ENCODE assay signal across 23 mouse cellular contexts in genomic region chr8:74927940-74928339, GRCm38 (mm10). TPM values are rescaled to one million over a fixed set of nuclear protein-coding genes. Genes with fewer than 3 reads are reported as not detected.
"Had no signal": no experiment of that assay in that cellular context is flagged by ENCODE, and none has a peak within 500 bp of the region (broad histone marks: within the 10 kb centered on the region; RNA-seq: fewer than 3 reads in every experiment).

No protein-coding gene starts in this region.

- H3K36me3 ChIP-seq: limb, embryonic 10.5 days; limb, embryonic 13.5 days; liver, embryonic 12.5 days; liver, embryonic 15.5 days; lung, embryonic 15.5 days; midbrain, embryonic 12.5 days; neural tube, embryonic 13.5 days; stomach, embryonic 15.5 days had no signal

- H3K9ac ChIP-seq: limb, embryonic 13.5 days; liver, embryonic 12.5 days; liver, embryonic 15.5 days; lung, embryonic 15.5 days; midbrain, embryonic 12.5 days; neural tube, embryonic 13.5 days; stomach, embryonic 15.5 days had no signal

- H3K27me3 ChIP-seq: limb, embryonic 13.5 days; liver, embryonic 12.5 days; liver, embryonic 15.5 days; lung, embryonic 15.5 days; midbrain, embryonic 12.5 days; neural tube, embryonic 13.5 days; stomach, embryonic 15.5 days had no signal

- H3K27ac ChIP-seq: limb, embryonic 10.5 days; limb, embryonic 13.5 days; liver, embryonic 12.5 days; liver, embryonic 15.5 days; lung, embryonic 15.5 days; midbrain, embryonic 12.5 days; neural tube, embryonic 13.5 days; stomach, embryonic 15.5 days had no signal

- H3K4me3 ChIP-seq: limb, embryonic 10.5 days; limb, embryonic 13.5 days; liver, embryonic 12.5 days; liver, embryonic 15.5 days; lung, embryonic 15.5 days; midbrain, embryonic 12.5 days; myocyte; neural tube, embryonic 13.5 days; stomach, embryonic 15.5 days had no signal

- H3K9me3 ChIP-seq: limb, embryonic 10.5 days; limb, embryonic 13.5 days; liver, embryonic 12.5 days; liver, embryonic 15.5 days; lung, embryonic 15.5 days; megakaryocyte, embryonic 14.5 days; midbrain, embryonic 12.5 days; neural tube, embryonic 13.5 days; stomach, embryonic 15.5 days had no signal

- DNase-seq: kidney, adult 18-20 months; kidney, adult 9 months; kidney, postnatal 14 days; kidney, postnatal 4 days; liver; lung, adult 18-20 months; lung, postnatal 10 days; lung, postnatal 36 days; right cerebral cortex, postnatal 25 days; spleen, adult 18-20 months; thymus, postnatal 25 days had no signal

- ATAC-seq: liver, embryonic 12.5 days had no signal

- H3K4me2 ChIP-seq: limb, embryonic 13.5 days; liver, embryonic 12.5 days; liver, embryonic 15.5 days; lung, embryonic 15.5 days; midbrain, embryonic 12.5 days; neural tube, embryonic 13.5 days; stomach, embryonic 15.5 days had no signal

- H3K4me1 ChIP-seq: limb, embryonic 13.5 days; liver, embryonic 12.5 days; liver, embryonic 15.5 days; lung, embryonic 15.5 days; megakaryocyte, embryonic 14.5 days; stomach, embryonic 15.5 days had no signal

RNA-seq across cellular contexts. Expression of gene Isx, which starts 55.0 kb away (rescaled TPM):
- polyA plus RNA-seq: kidney, embryonic 16.5 days; limb, embryonic 10.5 days; liver, embryonic 15.5 days; lung, embryonic 15.5 days; midbrain, embryonic 12.5 days; neural tube, embryonic 13.5 days; thymus, postnatal 0 days had no signal
